Mouse (Mus musculus): Measurements from ENCODE around the gene Chst5.
A peak's percentile ranks its signal among the peaks of the same experiment; 100 is the strongest.

The Chst5 gene

DNA sequence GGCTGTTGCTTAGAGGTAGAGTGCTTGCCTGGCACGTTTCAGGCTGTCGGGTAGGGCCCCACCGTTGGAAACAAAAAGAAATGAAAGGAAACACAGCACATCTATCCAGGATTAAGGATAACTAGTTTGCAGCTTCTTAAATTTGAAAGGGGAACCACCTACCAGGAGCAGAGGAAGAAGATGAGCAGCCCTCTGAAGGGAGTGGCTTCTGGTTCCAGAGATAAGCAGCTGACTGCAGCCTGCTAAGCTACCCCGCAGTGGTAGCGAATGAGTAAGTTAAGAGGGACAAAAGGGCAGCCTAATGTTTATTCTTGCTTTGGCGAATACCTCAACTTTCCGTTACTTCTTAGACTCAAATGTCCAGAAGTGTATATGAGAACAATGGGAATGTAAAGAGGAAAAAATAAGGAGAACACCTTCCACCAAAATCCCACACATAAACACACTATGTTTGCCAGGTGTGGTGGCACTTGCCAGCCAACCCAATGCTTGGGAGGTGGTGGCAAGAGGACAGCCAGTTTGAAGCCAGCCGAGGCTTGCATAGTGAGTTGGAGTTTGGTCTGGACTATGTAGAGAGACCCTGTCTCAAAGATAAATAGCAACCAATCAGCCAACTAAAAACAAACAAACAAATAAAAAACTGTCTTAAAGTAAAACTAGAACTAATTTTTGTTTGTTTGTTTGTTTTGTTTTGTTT, 19.5 kb upstream of the Chst5 start:
- DNase-seq (ENCODE audit: low spot score): no peak

DNA sequence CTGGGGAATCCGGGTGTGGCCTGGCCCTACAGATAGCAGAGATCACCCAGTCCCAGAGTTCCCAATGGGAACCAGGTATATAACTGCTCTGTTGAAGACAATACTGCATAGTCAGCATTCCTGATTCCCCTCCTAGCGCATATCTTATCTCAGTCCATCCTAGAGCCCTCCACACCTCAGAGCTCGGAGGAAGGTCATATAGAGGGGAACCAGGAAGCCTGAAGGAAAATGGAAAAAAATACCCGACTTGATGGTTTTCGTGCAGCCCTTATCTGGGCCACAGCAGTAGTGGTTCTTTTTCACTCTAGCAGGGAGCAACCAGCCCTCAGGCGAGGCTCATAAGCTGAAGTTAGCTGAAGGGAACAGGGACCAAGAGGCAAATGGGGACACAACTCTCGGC, 14.7 kb upstream of the Chst5 start:
- DNase-seq (ENCODE audit: low spot score): no peak

DNA sequence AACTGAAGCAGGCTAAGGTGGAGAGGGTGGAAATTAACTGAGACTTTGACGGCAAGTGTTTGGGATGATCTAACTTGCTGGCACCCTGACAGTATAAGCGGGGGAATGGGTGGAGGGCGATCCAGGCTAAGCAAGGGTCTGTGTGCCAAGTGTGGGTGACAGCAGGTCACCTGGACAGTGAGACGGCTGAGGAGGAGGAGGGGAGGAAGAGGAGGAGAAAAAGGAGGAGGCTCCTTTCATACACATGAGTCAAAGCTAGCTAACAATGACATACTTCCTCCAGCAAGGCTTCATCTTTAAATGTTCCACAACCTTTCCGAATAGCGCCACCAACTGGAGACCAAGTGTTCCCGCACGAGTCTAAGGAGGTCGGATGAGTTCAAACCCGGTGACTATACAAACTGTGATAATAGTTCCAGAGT, 13.1 kb upstream of the Chst5 start:
- peak; percentile 66 for DNase-seq (ENCODE audit: low spot score)

DNA sequence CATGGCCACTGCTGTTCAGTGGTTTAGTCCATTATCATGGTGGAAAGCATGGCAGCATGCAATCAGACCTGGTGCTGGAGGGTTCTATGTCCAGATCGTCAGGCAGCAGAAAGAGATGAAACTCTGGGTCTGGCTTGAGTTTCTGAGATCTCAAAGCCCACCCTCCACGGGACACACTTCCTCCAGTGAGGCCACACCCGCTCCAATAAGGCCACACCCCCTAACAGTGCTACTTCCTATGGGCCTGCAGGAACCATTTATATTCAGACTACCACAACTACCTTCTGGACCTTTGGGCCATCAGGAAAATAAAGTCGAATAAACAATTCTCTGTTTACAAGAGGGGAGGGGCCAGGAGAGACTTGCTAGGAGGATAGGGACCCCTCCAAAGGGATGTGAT, 10.7 kb upstream of the Chst5 start:
- no peak for DNase-seq (ENCODE audit: low spot score)

DNA sequence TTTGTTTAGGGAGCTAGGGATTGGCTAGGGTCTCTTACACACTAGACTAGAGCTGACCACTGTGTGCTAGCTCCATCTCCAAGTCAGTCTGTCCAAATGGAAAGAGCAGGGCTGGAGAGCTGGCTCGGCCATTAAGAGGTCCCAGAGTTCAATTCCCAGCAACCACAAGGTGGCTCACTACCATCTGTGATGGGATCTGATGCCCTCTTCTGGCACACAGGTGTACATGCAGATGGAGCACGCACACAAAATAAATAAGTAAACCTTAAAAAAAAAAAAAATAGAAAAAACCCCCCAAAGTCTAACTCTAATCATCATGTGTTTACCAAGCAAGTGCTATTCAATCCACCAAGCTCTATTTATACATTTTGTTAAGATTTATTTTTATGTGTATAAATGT, 9.4 kb upstream of the Chst5 start:
- no peak for DNase-seq (ENCODE audit: low spot score)

DNA sequence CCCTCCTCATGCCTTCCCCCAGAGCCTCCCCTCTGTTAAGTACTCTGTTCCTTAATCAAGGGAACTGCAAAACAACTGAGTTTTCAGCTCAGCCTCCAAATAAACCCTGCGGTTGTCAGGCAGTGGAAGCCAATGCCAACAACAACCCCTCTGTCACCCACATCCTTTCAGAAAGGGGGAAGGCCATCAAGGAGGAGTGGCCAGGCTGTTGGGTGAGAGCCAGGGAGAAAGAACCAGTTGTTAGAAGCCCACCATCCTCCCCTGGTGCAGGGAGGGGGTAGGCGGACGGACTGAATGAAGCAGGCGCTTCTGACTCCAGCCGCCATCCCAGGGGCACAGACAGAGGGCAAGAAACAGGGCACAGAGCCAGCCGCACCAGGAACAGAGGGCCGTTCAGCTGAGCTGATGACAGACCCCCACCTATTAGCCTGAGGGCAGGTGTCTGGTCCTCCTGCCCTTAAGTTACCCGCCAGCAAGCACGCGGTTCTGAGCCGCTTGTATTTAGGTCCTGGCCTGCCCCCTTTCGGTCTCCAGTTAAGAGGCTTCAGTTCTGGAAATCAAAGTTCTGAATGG, 2.7 kb upstream of the Chst5 start:
- no peak for DNase-seq (ENCODE audit: low spot score)

DNA sequence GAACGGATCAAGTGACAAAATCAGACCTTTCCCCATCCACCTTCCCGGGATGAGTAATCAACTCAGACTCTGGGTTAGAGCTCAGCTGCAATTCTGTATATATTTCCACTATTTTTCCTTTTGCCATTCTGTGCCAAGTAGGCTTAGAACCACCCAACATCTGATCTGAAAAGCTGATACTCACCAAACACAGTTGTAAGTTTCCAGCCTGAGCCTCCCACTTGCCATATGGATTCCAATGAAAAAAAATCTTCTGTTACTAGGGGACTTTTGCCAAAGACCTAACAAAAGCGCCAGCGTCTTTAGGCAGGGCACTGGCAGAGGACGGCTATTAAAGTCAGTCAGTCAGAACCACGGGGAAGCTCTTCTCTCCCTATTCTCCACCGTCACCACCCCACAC, 1.3 kb upstream of the Chst5 start:
- no peak for DNase-seq (ENCODE audit: low spot score)

DNA sequence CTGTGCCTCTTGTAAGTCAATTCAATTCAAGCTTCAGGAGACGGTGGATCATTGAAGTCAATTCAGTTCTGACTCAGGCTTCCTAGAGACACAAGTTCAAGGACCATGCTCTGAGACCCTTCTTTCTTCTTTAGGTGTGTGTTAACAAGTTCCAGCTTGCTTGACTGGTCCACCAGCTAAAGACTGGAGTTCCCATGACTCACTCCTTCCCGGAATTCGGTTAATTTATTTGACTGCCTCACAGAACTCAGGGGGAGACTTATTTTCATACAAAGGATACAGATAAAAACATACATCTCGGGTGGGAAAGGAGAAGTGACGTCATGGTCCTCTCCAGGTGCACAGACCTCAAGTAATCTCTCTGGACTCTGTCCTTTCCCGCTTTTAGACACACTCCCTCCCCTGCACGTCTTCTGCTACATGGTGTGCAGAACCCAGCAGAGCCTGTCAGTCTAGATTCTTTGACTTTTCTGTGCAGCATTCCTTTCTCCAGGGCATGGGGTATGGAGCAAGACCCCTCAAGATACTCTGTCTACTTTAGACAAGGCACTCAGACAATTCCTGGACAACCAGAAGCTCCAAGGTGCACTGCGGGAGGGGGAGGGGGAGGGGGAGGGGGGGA, 4.6 kb downstream of the Chst5 start:
- peak; percentile 17 for DNase-seq (ENCODE audit: low spot score)

DNA sequence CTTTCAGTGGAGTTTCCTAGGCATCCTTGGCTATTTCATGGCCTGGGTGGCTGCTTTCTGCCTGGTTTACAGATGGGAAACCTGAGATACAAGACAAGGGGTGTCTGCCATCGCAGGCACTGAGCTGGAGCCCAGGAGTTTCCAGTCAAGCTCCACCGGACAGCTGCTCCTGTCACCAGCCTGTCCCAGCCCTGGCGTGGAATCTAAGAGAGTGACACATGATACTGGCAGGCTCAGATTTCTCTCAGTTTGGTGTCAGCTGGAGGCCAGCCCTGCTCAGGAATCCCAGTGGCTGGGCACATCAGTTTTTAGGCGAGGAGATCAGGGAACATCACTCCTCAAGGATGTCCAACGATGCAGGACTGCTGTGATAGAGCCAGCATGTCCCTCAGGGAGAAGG, 8.2 kb downstream of the Chst5 start:
- DNase-seq (ENCODE audit: low spot score): no peak

DNA sequence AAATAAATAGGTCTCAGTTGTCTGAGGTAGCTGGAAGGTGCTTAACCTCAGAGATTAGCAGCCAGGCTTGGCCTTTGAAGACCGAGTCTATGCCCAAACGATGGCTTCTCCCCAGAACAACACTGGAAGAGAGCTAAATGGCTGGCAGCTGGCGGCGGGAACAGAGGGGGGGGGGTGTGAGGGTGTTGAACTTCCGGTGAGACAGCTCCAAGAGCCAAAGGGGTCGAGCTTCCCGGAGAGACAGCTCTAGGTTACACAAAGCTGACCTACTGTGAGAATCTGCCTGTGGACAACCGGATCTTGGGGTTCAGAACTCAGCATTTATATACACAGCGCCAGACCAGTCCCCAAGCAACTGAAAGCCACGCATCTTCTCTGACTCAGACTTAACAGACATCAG, 11.7 kb downstream of the Chst5 start:
- DNase-seq (ENCODE audit: low spot score): no peak

DNA sequence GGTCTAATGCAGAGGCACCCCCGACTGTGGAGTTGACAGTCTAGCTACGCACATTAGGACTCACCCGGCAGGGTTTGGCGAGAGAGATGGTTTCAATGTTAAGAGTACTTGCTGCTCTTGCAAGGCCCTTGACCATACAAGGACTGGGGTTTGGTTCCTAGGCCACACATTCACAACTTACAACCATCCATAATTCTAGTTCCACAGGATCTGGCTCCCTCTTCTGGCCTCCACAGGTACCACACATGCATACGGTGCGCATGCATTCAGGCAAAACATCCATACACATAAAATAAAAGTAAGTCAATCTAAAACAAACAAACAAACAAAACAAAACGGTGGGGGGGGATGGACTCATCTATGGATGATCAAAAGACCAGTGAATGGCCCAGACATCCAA, 15.3 kb downstream of the Chst5 start:
- DNase-seq (ENCODE audit: low spot score): no peak

DNA sequence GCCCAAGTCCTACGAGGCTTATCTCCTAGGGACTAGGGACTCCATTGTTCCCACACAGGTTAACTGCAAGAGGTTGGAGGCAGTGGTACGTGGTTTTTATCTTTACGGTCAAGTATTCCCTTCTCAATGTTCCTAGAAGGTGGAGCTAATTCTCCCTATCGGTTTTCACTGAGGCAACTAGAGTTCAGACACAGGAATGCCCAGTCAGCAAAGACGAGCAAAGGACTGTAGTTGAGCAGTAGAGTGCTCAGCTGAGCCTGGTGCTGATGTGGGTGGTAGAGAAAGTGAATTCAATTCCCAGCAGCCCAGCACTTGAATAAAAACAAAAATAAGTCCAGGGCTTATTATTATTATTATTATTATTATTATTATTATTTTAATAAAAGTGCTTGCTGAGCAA, 17.6 kb downstream of the Chst5 start:
- DNase-seq (ENCODE audit: low spot score): no peak

DNA sequence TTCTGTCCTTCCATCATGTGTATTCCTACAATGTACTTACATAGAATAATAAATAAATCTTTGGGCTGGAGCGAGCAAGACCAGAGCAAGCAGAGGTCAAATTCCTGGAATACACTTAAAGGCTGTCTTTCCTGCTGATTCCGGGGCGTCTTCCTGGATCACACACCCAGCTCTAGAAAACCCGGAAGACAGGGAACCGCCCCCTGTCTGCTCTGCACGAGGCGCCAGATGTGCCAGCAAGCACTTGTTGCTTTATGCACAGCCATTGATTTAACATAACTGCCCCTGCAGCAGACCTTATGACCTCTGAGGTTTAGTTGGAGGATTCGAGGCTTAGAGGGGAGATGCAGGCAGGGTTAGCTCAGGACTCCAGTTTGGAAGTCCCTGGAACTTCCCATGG, 18.3 kb downstream of the Chst5 start:
- DNase-seq (ENCODE audit: low spot score): no peak

DNA sequence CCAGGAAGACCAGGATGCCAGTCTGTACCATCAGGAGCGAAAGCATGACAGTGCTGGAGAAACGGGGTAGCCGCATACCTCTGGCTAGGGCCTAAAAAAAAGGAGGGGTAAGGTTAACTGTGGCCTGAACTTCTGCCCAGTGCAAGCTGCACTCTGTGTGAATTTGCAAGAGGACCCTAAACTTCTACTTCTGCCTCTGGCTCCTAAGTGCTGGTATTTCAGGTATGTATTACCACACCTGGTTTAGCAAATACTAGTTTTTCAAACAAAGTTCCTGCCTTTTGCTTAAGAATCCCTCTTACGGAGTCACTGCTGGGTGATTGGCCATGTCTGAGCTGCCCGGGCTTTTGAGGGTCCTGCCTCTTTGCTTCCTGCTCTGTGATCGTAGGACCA, 19.3 kb downstream of the Chst5 start:
- no peak for DNase-seq (ENCODE audit: low spot score)

DNA sequence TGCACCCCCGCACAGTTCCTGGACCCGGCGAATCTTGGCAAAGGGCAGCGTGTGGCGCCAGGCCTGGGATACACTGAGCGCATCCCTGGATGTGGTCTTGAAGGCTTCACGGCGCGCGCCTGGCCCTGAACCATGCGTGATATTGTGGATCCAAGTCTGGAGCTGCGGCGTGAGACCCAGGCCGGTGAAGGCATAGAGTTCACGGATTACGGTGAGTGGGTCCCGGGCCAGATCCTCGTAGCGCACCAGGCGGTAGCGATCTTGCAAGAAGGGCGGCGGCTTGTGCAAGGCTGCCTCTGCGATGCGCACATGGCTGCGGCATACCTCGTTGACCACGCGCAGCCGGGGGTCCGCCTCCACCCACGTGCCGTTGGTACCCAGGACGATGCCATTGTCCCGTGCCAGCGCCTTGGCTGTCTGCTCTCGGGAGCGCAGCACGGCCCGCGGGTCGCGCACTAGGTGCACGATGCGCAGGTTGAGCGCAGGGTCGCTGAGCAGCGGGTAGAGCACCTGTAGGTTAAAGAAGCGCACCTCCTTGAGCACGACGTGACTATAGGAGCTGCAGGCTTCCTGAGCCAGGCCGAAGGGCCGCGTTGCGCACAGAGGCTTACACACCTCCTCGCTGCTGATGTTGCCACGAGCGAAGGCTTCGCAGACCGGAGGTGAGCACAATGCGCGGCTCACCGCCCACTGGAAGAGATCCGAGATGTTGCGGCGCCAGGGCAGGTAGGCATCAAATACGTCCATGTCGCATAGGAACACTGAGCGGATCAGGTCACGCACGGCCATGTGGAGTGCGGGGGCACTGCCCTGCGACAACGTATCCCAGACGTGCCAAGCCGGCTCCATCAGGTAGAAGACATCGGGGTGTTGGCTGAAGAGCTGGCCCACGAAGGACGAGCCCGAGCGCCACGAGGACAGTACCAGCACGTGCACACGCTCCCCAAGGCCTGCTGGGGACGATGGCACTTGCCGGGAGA, 20.0 kb downstream of the Chst5 start:
- DNase-seq (ENCODE audit: low spot score): no peak

DNA sequence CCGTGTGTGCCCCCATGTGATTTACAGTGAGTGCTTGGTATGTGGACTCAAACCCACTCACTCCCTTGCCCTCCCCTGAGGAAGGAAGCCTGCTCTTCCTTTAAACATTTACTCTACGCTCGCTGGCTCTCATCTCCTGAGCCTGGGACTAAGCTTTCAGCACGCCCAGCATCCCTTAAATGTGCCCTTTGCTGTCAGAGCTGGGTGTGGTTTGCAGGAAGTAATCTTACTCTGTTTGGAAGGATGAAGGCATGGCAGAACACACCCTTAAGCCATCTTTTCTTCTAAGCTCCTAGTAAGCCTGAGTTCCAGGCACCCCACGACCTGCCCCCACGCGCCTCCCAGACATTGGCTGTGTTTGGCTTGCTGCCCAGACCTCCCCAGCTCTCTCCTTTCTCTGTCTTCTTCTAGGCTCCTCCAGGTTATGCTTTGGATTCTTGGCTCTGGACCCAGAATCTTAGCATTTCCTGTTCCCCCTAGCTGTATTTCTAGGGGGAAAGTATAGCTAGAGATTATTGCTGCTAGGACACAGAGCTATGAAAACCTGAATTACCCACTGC, 22.1 kb downstream of the Chst5 start:
- no peak for DNase-seq (ENCODE audit: low spot score)

DNA sequence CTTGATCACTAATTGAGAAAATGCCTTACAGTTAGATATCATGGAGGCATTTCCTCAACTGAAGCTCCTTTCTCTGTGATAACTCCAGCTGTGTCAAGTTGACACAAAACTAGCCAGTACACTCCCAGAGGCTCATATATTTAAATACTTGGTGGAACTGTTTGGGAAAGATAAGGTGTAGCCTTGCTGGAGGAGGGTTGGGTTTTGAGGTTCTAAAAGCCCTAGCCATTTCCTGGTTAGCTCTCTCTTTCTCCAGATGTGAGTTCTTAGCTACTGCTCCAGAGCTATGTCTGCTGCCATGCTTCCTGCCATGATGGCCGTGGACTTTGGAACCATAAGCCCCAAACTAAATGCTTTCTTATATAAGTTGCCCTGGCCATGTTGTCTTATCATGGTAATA, 22.8 kb downstream of the Chst5 start:
- DNase-seq (ENCODE audit: low spot score): no peak

DNA sequence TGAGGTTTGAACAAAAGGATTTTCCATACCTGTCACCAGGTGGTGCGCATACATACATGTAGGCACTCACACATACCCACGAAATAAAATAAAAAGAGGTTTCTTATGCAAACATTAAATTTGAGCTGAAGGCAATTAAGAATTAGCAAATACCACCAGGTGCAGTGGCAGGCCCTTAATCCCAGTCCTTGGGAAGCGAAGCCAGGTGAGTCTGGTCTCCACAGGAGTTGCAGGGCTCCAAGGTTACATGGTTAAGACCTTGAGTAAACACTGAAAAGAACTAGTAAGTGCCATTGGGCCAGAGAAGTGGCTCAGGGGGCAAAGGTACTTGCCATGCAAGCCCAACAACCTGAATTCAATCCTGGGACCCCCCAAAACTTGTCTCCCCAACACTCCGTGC, 26.6 kb downstream of the Chst5 start:
- DNase-seq (ENCODE audit: low spot score): no peak

DNA sequence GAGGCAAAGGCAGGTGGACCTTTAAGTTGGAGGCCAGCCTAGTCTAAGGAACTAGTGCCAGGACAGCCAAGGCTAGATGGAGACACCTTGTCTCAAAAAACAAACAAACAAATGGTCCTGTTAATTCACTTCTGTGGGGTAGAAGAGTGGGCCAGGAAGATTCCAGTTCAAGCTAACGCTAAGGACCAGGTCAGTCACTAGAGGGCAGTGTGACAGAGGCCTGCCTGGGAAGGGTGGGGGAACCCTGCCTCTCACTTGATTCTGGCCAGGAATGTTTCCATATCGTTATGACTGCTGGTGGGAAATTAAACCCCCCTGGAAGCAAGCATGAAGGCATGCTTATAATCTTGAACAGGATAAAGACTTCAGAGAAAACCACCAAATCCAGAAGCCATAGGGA, 28.7 kb downstream of the Chst5 start:
- DNase-seq (ENCODE audit: low spot score): peak; percentile 61

DNA sequence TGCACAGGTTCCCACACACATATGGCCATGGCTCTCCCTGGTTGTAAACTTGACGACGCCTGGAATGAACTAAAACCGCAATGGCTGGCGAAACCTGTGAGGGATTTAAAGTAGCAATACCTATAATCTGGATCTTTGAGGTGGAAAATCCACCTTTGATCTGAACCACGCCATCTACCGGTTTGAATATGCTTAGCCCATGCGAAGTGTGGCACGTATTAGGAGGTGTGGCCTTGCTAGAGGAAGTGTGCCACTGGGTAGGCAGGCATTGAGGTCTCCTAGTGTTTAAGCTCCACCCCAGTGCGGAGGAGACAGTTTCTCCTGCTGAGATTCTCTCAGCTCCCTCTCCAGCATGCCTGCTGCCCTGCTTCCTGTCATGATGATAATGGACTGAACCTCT, 32.5 kb downstream of the Chst5 start:
- no peak for DNase-seq (ENCODE audit: low spot score)

DNA sequence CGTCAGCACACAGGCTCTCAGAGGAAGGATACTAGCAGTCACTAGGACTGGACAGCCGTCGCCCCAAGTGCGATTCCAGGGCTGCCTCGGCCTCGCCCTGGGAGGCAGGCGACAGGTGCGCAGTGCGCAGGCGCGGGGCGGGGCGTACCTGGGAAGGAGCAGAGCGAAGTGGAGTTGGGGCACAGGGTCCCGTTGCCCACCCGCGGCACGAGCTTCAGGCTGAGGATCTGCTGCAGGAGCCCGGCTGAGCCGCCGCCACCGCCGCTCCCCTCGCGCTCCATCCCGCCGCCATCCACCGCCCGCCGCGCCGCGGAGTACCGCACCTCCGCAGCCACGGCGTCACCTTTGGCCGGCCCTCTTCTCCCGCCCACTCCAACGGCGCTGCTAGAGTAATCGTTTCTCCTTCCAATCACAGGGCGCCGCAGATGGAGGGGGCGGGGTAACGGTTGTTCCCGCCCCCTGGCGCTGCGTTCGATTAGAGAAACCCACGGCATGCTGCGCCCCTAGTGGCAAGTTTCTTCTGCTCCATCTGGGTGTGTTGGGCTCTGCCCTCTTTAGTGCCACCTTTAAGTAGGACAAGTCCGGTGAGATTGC, 33.8 kb downstream of the Chst5 start, which contains the start of gene Tmem170:
Gene Tmem170, minus strand, starts transcription at position 396 of the 594 bp plus-strand sequence.
- peak; percentile 98 for DNase-seq (ENCODE audit: low spot score)

DNA sequence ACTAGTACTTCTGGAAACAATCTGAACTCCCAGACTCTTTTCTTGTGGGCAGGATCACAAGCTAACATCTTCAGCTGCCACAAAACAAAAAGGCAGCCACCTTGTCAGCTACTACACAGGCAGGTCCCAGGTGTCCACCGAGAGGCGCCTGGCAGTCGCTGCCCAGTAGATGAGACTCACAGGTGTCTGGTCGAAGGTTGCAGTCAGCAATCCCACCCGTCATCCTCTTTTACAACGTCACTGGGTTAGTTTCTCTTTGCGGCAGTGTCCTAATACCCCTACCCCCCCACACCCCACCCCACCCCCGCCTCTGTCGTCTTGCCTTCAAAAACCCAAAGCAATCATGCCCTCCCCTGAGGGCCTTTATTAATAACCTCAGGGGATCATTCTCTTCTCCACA, 34.5 kb downstream of the Chst5 start:
- no peak for DNase-seq (ENCODE audit: low spot score)

All from urinary bladder, postnatal 14 days (tissue).